Mouse (Mus musculus): ENCODE data around the gene Zscan4-ps2.
"Not testable (repeated sequence)": the region's sequence is repeated elsewhere in the genome, so short reads cannot be mapped to it uniquely, and the experiment has no call there.

Gene Zscan4-ps2

DNA sequence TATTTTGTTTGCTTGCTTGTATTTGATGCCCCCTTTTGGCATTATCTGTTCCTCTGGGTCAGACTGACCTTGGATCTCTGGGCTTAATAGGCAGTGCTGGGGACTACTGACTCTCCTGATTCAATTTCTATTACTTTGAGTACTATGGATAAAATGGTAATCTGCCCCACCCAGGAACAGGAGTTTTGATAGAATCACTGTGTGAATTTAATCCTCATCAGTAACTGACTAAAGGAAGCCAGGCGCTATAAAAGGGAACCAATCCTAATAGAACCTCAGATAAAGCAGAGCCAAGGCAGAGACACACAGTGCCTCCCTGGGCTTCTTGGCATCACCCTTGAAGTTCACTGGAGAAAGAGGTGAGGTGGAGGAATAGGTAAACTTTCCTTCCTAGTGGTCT is at the start of gene Zscan4-ps2:
TSS of gene Zscan4-ps2 (plus strand) at position 301 of the 400 bp plus-strand sequence.
- DNase-seq (ENCODE audit: low read depth, low spot score): not testable (repeated sequence)

Measured in retina, adult 2 months (tissue).